Mouse (Mus musculus): ENCODE data around the gene Zbtb5. TPM values are rescaled to one million over a fixed set of nuclear protein-coding genes. Genes with fewer than 3 reads are reported as not detected.
A peak's percentile ranks its signal among the peaks of the same experiment; 100 is the strongest.
"Not testable (repeated sequence)": the region's sequence is repeated elsewhere in the genome, so short reads cannot be mapped to it uniquely, and the experiment has no call there.

Gene Zbtb5
- 21.0 and 22.4 TPM in 2 replicates for polyA plus RNA-seq (2014; fragmentation: Nextera tagmentation; extraction: Ambion mirVana)

- Histone ChIP-seq H3K9me3 (ENCODE audit: control insufficient read depth, low read length) (no peaks in the 10 kb centered on the region), H3K36me3 (ENCODE audit: control insufficient read depth, insufficient read depth, low read length) (no peaks in the 10 kb centered on the region)
Observed at GRCm38 (mm10) chr4:45012105-45012975, at the start of gene Zbtb5. Gene Zbtb5 (minus strand): TSS chr4:45012412.

GRCm38 (mm10) chr4:45055451-45055850 lies 43.2 kb upstream of the Zbtb5 start:
- Histone ChIP-seq H3K4me2 (ENCODE audit: low read depth, low read length) (no peak overlapping the region), H3K27ac (replicated peaks; ENCODE audit: low read depth, low read length) (no peak overlapping the region), H3K9ac (ENCODE audit: low read depth, low read length) (no peak overlapping the region), H3K4me3 (ENCODE audit: low read depth, low read length) (no peak overlapping the region), H3K36me3 (ENCODE audit: control insufficient read depth, insufficient read depth, low read length) (peaks cover 46% of the 10 kb centered on the region), H3K4me1 (ENCODE audit: control insufficient read depth, insufficient read depth, low read length) (no peaks in the 10 kb centered on the region), H3K27me3 (replicated peaks; ENCODE audit: control insufficient read depth, insufficient read depth, low read length) (no peaks in the 10 kb centered on the region), H3K9me3 (ENCODE audit: control insufficient read depth, low read length) (no peaks in the 10 kb centered on the region)
- WGBS: 81% methylated on average over 8 of the region's 8 CpGs
- no peak for ATAC-seq (ENCODE audit: low read depth)
- DNase-seq (ENCODE audit: low spot score): no peak

More at GRCm38 (mm10) chr4:45012105-45012975, at the start of gene Zbtb5:
- Histone ChIP-seq H3K4me2 (ENCODE audit: low read depth, low read length) (peak within 1 kb of the TSS; percentile 83), H3K27ac (replicated peaks; ENCODE audit: low read depth, low read length) (peak within 1 kb of the TSS; percentile 96), H3K9ac (ENCODE audit: low read depth, low read length) (peak within 1 kb of the TSS; percentile 88), H3K27me3 (replicated peaks; ENCODE audit: control insufficient read depth, insufficient read depth, low read length) (no peaks in the 10 kb centered on the region), H3K4me1 (ENCODE audit: control insufficient read depth, insufficient read depth, low read length) (peaks cover 18% of the 10 kb centered on the region), H3K4me3 (ENCODE audit: low read depth, low read length) (peak within 1 kb of the TSS; percentile 87)
- DNase-seq (ENCODE audit: low spot score) (peak; percentile 100), ATAC-seq (ENCODE audit: low read depth) (peak; percentile 98)
- WGBS: under 1% methylated on average over 27 of the region's 63 CpGs

DNA sequence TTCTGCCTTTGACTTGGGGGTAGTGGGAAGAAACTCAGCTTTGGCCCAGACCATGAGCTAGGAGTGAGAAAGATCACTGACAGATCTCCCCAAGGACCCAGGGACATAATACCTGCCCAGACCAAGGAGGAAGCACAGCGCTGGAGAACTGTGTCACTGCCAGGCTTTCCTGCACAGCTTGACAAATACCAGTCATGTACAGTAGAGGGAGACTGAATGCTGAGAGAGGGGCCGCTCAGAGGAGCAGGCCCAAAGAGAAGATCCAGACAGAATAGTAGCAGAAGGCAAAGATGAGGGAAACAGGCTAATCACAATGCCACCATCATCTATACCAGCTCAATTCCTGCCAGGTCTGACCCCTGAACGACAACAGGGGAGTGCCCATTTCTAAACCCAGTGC lies 42.6 kb upstream of the Zbtb5 start:
- WGBS: 45% methylated on average over 3 of the region's 3 CpGs

DNA sequence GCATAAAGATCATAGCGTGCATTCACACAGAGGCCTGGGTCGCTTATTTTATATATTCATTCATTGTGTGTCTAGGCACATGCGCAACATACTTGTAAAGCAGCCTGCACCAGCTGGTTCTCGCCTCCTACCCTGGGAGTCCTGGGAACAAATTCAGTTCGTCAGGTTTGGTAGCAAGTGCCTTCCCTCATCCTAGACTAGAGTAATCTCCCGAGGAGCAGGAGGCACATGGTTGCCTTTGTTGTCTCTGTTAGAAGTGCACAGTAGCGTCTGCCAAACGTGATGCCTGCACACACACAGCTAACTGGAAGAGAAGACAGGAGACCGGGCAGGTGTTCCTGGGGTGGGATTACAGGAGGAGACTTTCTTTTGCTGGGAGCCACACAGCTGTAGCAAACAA lies 35.7 kb upstream of the Zbtb5 start:
- ATAC-seq (ENCODE audit: low read depth) (no peak), DNase-seq (ENCODE audit: low spot score) (no peak)
- Histone ChIP-seq H3K4me3 (ENCODE audit: low read depth, low read length) (no peak overlapping the region), H3K4me1 (ENCODE audit: control insufficient read depth, insufficient read depth, low read length) (no peaks in the 10 kb centered on the region), H3K27ac (replicated peaks; ENCODE audit: low read depth, low read length) (no peak overlapping the region), H3K27me3 (replicated peaks; ENCODE audit: control insufficient read depth, insufficient read depth, low read length) (no peaks in the 10 kb centered on the region), H3K4me2 (ENCODE audit: low read depth, low read length) (no peak overlapping the region), H3K36me3 (ENCODE audit: control insufficient read depth, insufficient read depth, low read length) (peaks cover 69% of the 10 kb centered on the region), H3K9ac (ENCODE audit: low read depth, low read length) (no peak overlapping the region), H3K9me3 (ENCODE audit: control insufficient read depth, low read length) (no peaks in the 10 kb centered on the region)
- WGBS: 78% methylated on average over 9 of the region's 9 CpGs

More for the DNA sequence above, 42.6 kb upstream of the Zbtb5 start:
- no peak overlapping the region for H3K4me3 ChIP-seq (ENCODE audit: low read depth, low read length)
- DNase-seq (ENCODE audit: low spot score) (no peak), ATAC-seq (ENCODE audit: low read depth) (no peak)
- H3K9me3 ChIP-seq (ENCODE audit: control insufficient read depth, low read length): no peaks in the 10 kb centered on the region
- no peaks in the 10 kb centered on the region for H3K27me3 ChIP-seq (replicated peaks; ENCODE audit: control insufficient read depth, insufficient read depth, low read length)
- H3K27ac ChIP-seq (replicated peaks; ENCODE audit: low read depth, low read length): no peak overlapping the region
- peaks cover 43% of the 10 kb centered on the region for H3K36me3 ChIP-seq (ENCODE audit: control insufficient read depth, insufficient read depth, low read length)
- no peak overlapping the region for H3K9ac ChIP-seq (ENCODE audit: low read depth, low read length)
- no peak overlapping the region for H3K4me2 ChIP-seq (ENCODE audit: low read depth, low read length)
- no peaks in the 10 kb centered on the region for H3K4me1 ChIP-seq (ENCODE audit: control insufficient read depth, insufficient read depth, low read length)

DNA sequence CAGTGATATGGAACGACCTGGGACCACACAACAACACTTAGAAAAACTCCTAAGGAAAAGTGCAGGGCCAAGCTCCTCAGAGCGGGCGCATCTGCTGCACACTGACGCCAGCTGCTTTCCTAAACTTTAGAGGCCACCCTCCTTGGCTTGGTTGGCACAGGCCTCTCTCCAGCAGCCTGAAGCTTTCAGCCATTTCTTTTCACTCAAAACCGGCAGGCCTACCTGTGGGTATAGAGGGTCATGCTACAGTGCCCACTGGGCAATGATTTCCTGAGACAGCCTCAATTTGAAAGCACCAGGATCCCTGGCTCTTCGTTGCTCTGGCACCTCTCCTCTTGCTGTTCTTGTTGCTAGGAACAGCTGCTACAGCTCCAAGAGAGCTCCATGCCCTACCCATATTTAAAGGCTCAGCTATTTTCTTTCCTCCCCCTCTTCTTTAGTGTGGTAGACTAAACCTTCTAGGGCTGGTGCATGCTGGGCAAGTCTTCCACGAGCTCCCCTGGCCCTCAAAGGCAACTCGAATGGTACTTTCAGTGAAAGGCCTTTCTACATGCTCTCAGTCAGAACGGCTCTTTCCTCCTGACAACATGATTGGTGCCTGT lies 35.2 kb upstream of the Zbtb5 start:
- H3K9ac ChIP-seq (ENCODE audit: low read depth, low read length): no peak overlapping the region
- H3K27me3 ChIP-seq (replicated peaks; ENCODE audit: control insufficient read depth, insufficient read depth, low read length): no peaks in the 10 kb centered on the region
- WGBS: 82% methylated on average over 9 of the region's 9 CpGs
- H3K27ac ChIP-seq (replicated peaks; ENCODE audit: low read depth, low read length): no peak overlapping the region
- H3K9me3 ChIP-seq (ENCODE audit: control insufficient read depth, low read length): no peaks in the 10 kb centered on the region
- no peak for ATAC-seq (ENCODE audit: low read depth)
- DNase-seq (ENCODE audit: low spot score): no peak
- no peak overlapping the region for H3K4me2 ChIP-seq (ENCODE audit: low read depth, low read length)
- no peak overlapping the region for H3K4me3 ChIP-seq (ENCODE audit: low read depth, low read length)
- no peaks in the 10 kb centered on the region for H3K4me1 ChIP-seq (ENCODE audit: control insufficient read depth, insufficient read depth, low read length)
- peaks cover 72% of the 10 kb centered on the region for H3K36me3 ChIP-seq (ENCODE audit: control insufficient read depth, insufficient read depth, low read length)

- DNase-seq (ENCODE audit: low spot score) (no peak), ATAC-seq (ENCODE audit: low read depth) (no peak)
- no peaks in the 10 kb centered on the region for H3K27me3 ChIP-seq (replicated peaks; ENCODE audit: control insufficient read depth, insufficient read depth, low read length)
- no peaks in the 10 kb centered on the region for H3K9me3 ChIP-seq (ENCODE audit: control insufficient read depth, low read length)
- H3K4me1 ChIP-seq (ENCODE audit: control insufficient read depth, insufficient read depth, low read length): no peaks in the 10 kb centered on the region
- no peak overlapping the region for H3K4me2 ChIP-seq (ENCODE audit: low read depth, low read length)
- H3K4me3 ChIP-seq (ENCODE audit: low read depth, low read length): no peak overlapping the region
- peaks cover 76% of the 10 kb centered on the region for H3K36me3 ChIP-seq (ENCODE audit: control insufficient read depth, insufficient read depth, low read length)
- no peak overlapping the region for H3K9ac ChIP-seq (ENCODE audit: low read depth, low read length)
- H3K27ac ChIP-seq (replicated peaks; ENCODE audit: low read depth, low read length): no peak overlapping the region
- WGBS: 93% methylated on average over 5 of the region's 5 CpGs
Observed at GRCm38 (mm10) chr4:45046679-45047078, 34.5 kb upstream of the Zbtb5 start.

DNA sequence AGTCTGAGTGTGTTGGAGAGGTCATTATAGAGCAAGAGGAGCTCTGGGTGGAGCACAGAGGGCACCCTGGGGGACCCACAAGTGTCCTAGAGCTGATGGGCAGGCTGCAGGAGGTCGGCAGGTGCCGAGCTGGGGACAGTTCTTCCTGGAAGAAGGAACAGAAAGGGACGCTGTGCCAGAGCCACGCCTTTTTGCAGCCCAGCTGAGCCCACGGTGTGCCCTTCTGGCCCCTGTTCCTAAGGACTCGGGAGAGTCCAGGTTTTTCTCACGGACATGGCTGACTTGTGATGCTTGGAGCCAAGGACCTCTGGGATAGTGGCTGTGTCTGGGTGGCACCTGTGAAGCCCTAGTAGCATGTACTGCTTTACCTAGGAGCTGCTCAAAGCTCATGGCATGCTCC lies 28.6 kb upstream of the Zbtb5 start:
- Histone ChIP-seq H3K27me3 (replicated peaks; ENCODE audit: control insufficient read depth, insufficient read depth, low read length) (no peaks in the 10 kb centered on the region), H3K4me1 (ENCODE audit: control insufficient read depth, insufficient read depth, low read length) (no peaks in the 10 kb centered on the region), H3K27ac (replicated peaks; ENCODE audit: low read depth, low read length) (no peak overlapping the region), H3K9me3 (ENCODE audit: control insufficient read depth, low read length) (no peaks in the 10 kb centered on the region), H3K4me3 (ENCODE audit: low read depth, low read length) (no peak overlapping the region), H3K9ac (ENCODE audit: low read depth, low read length) (no peak overlapping the region), H3K36me3 (ENCODE audit: control insufficient read depth, insufficient read depth, low read length) (peaks cover 68% of the 10 kb centered on the region), H3K4me2 (ENCODE audit: low read depth, low read length) (no peak overlapping the region)
- WGBS: 87% methylated on average over 7 of the region's 7 CpGs
- no peak for DNase-seq (ENCODE audit: low spot score)
- no peak for ATAC-seq (ENCODE audit: low read depth)

GRCm38 (mm10) chr4:45039546-45039945 lies 27.3 kb upstream of the Zbtb5 start:
- ATAC-seq (ENCODE audit: low read depth); H3K27ac ChIP-seq (replicated peaks; ENCODE audit: low read depth, low read length); H3K4me1 ChIP-seq (ENCODE audit: control insufficient read depth, insufficient read depth, low read length); H3K9me3 ChIP-seq (ENCODE audit: control insufficient read depth, low read length); H3K27me3 ChIP-seq (replicated peaks; ENCODE audit: control insufficient read depth, insufficient read depth, low read length); H3K4me2 ChIP-seq (ENCODE audit: low read depth, low read length); DNase-seq (ENCODE audit: low spot score); H3K4me3 ChIP-seq (ENCODE audit: low read depth, low read length); H3K9ac ChIP-seq (ENCODE audit: low read depth, low read length): not testable (repeated sequence)
- 95% methylated on average over 7 of the region's 7 CpGs for WGBS
- H3K36me3 ChIP-seq (ENCODE audit: control insufficient read depth, insufficient read depth, low read length): peaks cover 71% of the 10 kb centered on the region

Measured in embryonic facial prominence, embryonic 14.5 days (tissue).